Mouse (Mus musculus): Measurements from ENCODE around the gene Tuba3b. TPM values are rescaled to one million over a fixed set of nuclear protein-coding genes. Genes with fewer than 3 reads are reported as not detected.

The Tuba3b gene
- total RNA-seq (2018; cell fraction: chromatin; rRNA removed) = not detected
- not detected for total RNA-seq (2018; cell fraction: cytosol; rRNA removed)
- total RNA-seq (2018; cell fraction: nucleus; rRNA removed) = not detected
- not detected in 3 replicates for polyA plus RNA-seq (2018)

- Histone ChIP-seq H3K4me3 (ENCODE audit: inconsistent target) (no peak within 1 kb of the TSS), H3K36me3 (ENCODE audit: inconsistent target) (no peaks in the 10 kb centered on the region), H3K79me2 (ENCODE audit: inconsistent target) (no peaks in the 10 kb centered on the region), H3K27ac (no peak within 1 kb of the TSS)
- 93% methylated on average over 27 of the region's 31 CpGs for WGBS (ENCODE audit: missing documents)
These were observed at the start of gene Tuba3b for GRCm38 (mm10) chr6:145615666-145616210. TSS of gene Tuba3b (plus strand) at chr6:145615757.

DNA sequence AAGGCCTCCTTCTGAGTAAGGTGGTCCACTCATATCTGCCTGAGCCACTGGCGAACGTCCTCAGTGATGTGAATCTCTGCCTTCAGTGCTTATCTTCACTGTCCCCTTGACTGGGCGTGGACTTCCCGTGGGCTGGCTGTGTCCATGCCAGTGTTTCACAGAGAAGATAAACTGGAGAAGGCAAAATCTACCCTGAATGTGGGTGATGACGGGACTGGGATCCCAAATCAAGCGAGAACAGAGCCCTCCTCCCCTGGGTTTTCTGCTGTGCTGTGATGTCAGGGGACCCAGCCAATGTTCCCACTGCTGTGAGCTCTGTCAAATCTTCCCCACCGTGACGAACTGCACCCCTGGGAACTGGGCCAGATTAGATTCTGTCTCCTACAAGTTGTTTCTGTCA is 48.3 kb upstream of the Tuba3b start:
- 88% methylated on average over 8 of the region's 8 CpGs for WGBS (ENCODE audit: missing documents)

DNA sequence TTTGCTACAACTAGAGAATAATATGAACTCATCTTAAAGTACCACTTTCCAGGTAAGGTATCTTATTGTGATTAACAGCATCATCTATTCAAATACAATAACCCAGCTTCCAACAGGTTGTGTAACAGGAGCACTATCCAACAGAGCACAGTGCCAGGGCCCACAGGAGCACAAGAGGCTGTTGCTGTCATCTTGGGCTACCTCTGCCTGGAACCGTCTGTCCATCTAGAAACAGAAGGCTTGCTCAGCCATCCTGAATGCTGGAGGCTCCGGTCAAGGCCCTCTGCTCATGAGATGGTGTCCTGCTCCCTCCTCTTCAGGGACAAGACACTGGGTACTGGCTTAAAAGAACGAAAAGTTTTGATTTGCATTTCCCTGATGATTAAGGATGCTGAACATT is 47.7 kb upstream of the Tuba3b start:
- 89% methylated on average over 3 of the region's 3 CpGs for WGBS (ENCODE audit: missing documents)
- Histone ChIP-seq H3K4me3 (ENCODE audit: inconsistent target) (no peak overlapping the region), H3K27ac (no peak overlapping the region), H3K36me3 (ENCODE audit: inconsistent target) (no peaks in the 10 kb centered on the region), H3K79me2 (ENCODE audit: inconsistent target) (no peaks in the 10 kb centered on the region)

More for the DNA sequence above, 48.3 kb upstream of the Tuba3b start:
- no peaks in the 10 kb centered on the region for H3K79me2 ChIP-seq (ENCODE audit: inconsistent target)
- no peak overlapping the region for H3K27ac ChIP-seq
- no peaks in the 10 kb centered on the region for H3K36me3 ChIP-seq (ENCODE audit: inconsistent target)
- no peak overlapping the region for H3K4me3 ChIP-seq (ENCODE audit: inconsistent target)

- no peaks in the 10 kb centered on the region for H3K79me2 ChIP-seq (ENCODE audit: inconsistent target)
- 89% methylated on average over 3 of the region's 3 CpGs for WGBS (ENCODE audit: missing documents)
- no peak overlapping the region for H3K27ac ChIP-seq
- no peak overlapping the region for H3K4me3 ChIP-seq (ENCODE audit: inconsistent target)
- H3K36me3 ChIP-seq (ENCODE audit: inconsistent target) = no peaks in the 10 kb centered on the region
These were observed 46.9 kb upstream of the Tuba3b start for GRCm38 (mm10) chr6:145568701-145569100.

DNA sequence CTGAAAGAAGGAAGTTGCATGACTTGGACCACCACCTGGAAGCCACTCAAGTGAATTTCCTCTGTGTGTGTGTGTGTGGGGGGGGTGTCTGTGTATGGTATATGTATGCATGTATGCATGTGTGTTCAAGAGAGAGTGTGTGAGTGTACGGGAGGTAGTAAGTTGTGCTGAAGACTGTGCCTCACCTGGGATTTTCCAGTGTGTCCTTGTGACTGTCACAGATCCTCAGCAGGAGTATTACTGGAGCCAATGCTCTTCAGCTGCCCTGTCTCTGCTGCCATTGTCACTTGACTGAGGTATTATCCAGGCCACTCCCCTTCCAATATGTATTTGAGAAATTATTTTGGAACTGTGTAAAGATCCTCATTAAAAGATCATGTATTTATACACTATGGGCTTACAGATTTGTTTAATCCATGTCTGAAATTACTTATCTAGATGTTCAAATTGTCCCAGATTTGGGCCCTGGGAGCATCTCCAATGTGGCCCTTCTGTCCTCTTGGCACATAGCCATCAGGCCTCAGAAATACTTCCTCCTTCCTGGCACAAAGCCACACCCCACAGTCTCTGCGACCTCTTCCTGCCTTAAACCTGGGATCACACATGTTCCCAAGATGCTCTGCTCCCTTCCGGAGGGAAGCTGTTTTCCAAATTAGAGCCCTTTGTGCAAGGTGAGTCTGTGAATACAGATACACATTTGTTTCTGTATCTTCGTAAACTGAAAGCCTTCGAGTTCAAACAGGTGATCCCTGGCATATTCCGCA is 42.1 kb upstream of the Tuba3b start:
- Histone ChIP-seq H3K27ac (no peak overlapping the region), H3K4me3 (ENCODE audit: inconsistent target) (no peak overlapping the region), H3K36me3 (ENCODE audit: inconsistent target) (no peaks in the 10 kb centered on the region), H3K79me2 (ENCODE audit: inconsistent target) (no peaks in the 10 kb centered on the region)
- WGBS (ENCODE audit: missing documents) = 78% methylated on average over 5 of the region's 6 CpGs

- WGBS (ENCODE audit: missing documents) = 87% methylated on average over 4 of the region's 4 CpGs
- H3K27ac ChIP-seq = no peak overlapping the region
- H3K4me3 ChIP-seq (ENCODE audit: inconsistent target) = no peak overlapping the region
- no peaks in the 10 kb centered on the region for H3K36me3 ChIP-seq (ENCODE audit: inconsistent target)
- H3K79me2 ChIP-seq (ENCODE audit: inconsistent target) = no peaks in the 10 kb centered on the region
These were observed 38.8 kb upstream of the Tuba3b start for GRCm38 (mm10) chr6:145576762-145577161.

GRCm38 (mm10) chr6:145578457-145579185 is 36.9 kb upstream of the Tuba3b start:
- Histone ChIP-seq H3K36me3 (ENCODE audit: inconsistent target) (no peaks in the 10 kb centered on the region), H3K27ac (no peak overlapping the region), H3K79me2 (ENCODE audit: inconsistent target) (no peaks in the 10 kb centered on the region), H3K4me3 (ENCODE audit: inconsistent target) (no peak overlapping the region)
- 70% methylated on average over 10 of the region's 10 CpGs for WGBS (ENCODE audit: missing documents)

DNA sequence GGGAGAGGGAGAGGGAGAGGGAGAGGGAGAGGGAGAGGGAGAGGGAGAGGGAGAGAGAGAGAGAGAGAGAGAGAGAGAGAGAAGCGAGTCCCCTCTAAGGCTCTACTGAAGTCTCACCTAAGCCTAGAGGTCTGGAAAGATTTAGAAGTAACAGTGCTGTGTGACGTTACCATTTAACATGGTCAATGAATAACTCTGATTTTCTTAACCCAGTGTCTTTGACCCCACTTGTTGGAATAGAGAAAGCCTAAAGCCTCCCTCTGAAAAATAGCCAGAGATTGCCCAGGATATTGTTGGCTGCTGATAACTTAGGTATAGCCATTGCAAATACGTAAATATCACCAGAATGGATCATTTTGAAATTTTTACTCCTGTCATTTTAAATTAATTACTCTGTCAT is 35.8 kb upstream of the Tuba3b start:
- no peaks in the 10 kb centered on the region for H3K79me2 ChIP-seq (ENCODE audit: inconsistent target)
- H3K27ac ChIP-seq = no peak overlapping the region
- no peak overlapping the region for H3K4me3 ChIP-seq (ENCODE audit: inconsistent target)
- 95% methylated on average over 2 of the region's 3 CpGs for WGBS (ENCODE audit: missing documents)
- H3K36me3 ChIP-seq (ENCODE audit: inconsistent target) = no peaks in the 10 kb centered on the region

DNA sequence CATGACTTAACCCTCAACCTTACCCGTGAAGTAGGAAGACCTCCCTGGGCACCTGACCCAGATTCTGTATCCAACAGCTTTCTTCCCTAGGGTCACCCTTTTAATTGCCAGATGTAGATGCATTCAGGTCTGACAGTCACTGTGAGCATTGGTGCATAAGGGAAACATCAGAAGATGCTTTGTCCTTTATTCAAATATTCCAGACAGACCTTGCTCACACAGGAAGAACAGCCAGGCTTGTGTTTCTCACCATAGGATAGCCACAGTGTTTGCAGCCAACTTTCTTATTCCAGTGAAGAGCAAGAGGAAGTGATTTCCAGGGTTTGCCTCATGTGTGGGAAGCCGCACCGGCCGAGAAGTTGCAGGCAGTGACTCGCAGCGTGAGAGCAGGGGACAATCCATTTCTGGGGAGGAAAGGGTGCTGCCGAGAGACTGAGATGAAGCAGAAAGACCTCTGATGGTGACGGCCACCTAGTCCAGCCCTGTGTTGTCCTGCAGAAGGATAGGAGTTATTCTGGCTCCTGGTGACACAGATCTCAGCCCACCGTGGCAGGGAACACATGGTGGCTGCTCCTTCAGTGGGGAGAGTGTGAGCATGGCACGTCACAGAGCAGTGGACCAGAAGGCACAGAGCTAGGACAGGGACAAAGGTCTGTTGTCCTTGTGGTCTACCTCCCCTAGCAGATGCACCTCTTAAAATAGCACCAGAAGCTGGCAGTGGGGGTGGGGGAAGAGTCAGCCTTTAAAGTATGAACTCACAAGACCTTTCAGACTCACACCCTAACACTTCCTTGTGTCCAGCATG is 34.0 kb upstream of the Tuba3b start:
- Histone ChIP-seq H3K27ac (no peak overlapping the region), H3K4me3 (ENCODE audit: inconsistent target) (no peak overlapping the region), H3K36me3 (ENCODE audit: inconsistent target) (no peaks in the 10 kb centered on the region), H3K79me2 (ENCODE audit: inconsistent target) (no peaks in the 10 kb centered on the region)
- WGBS (ENCODE audit: missing documents) = 67% methylated on average over 10 of the region's 10 CpGs

DNA sequence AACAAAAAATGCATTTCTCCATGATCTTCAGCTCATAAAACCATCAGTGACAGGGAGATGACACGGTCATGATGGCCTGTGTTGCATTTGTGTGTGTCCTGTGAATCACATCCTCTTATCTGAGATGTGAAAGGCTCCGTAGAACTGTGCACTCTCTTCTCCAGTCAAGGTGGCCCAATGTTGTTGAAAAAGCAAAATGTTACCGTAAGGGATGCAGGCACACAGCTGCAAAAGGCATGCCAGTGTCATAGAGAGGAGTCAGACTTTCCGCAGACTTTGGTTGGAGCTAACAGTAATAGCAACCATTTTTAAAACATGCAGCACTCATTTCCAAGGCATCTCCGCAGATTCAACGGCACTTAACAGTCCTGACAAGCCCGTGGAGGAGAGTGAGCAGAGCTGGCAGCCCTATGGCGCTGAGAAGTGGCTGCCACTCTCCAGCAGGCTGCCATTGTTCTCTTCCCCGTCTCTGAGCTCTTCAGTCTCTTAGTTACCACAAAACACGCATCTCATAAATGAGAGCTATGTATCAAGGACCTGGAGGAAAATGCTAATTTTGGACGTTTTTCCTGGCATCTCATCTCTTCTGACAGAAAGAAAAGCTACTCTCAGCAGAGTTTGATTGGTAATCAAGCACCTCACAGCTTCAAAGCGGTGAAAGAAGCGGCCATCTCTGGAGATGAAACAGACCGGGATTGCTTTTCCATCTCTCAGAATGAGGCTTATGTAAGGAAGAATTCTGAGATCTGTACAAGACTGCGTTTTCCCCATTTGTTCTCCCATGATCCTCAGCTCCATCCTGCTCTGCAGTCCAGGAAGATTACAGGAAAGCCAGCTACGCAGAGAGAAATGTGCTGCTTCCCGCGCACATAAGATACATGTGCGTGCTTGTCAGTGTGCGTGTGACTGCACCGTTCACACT is 30.2 kb upstream of the Tuba3b start:
- WGBS (ENCODE audit: missing documents) = 93% methylated on average over 21 of the region's 21 CpGs
- H3K4me3 ChIP-seq (ENCODE audit: inconsistent target) = no peak overlapping the region
- no peaks in the 10 kb centered on the region for H3K79me2 ChIP-seq (ENCODE audit: inconsistent target)
- no peak overlapping the region for H3K27ac ChIP-seq
- no peaks in the 10 kb centered on the region for H3K36me3 ChIP-seq (ENCODE audit: inconsistent target)

DNA sequence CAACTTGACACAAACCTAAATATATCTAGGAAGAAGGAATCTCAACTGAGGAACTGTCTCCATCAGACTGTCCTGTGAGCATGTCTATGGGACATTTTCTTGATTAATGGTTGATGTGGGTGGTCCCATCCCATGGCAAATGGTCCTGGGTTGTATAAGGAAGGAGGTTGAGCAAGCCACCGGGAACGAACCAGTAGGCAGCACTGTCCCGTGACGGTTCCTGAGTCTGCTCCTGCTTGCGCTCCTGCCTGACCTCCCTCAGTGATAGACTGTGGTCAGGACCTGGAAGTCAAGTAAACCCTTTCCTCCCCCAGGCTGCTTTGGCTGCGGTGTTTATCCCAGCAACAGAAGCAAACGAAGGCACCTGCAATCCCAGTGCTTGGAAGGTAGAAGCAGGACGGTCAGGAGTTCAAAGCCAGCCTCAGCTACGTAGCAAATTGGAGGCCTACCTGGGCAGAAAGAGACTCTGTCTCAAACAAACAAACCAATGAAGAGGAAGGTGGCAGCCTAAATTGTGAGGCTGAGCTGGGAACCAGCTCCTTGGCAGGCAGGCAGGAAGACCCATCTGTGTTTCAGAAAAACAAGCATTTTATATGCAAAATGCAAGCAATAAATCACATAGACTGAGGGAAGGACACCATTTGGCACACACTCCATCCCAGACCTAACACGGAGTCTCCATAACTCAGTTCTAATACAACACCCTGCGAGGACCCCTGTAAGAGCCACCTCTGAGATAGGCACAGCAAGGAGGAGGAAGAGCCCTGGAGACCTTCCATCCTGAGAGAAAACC is 24.9 kb upstream of the Tuba3b start:
- H3K27ac ChIP-seq = no peak overlapping the region
- 87% methylated on average over 11 of the region's 11 CpGs for WGBS (ENCODE audit: missing documents)
- H3K4me3 ChIP-seq (ENCODE audit: inconsistent target) = no peak overlapping the region
- no peaks in the 10 kb centered on the region for H3K36me3 ChIP-seq (ENCODE audit: inconsistent target)
- H3K79me2 ChIP-seq (ENCODE audit: inconsistent target) = no peaks in the 10 kb centered on the region

DNA sequence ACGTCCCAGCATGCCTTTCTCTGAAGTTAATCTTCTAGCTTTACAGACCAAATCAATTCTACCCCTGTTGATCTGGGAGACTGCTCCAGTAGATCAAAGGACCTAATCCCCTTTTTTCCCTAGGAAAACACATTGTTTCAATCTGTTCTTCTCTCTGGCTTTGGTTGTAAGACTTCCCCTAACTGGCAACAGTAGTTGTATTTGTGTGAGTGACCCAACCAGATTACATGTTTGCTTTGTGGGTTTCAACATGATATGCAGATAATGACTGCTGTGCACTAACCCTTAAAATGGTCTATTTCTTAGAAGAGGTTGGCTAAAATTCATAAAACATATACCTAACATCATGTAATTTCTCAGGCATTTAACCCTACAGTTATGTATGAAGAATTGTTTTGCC is 24.0 kb upstream of the Tuba3b start:
- no peak overlapping the region for H3K4me3 ChIP-seq (ENCODE audit: inconsistent target)
- no peak overlapping the region for H3K27ac ChIP-seq
- 100% methylated on average over 1 of the region's 1 CpGs for WGBS (ENCODE audit: missing documents)
- H3K36me3 ChIP-seq (ENCODE audit: inconsistent target) = no peaks in the 10 kb centered on the region
- H3K79me2 ChIP-seq (ENCODE audit: inconsistent target) = no peaks in the 10 kb centered on the region

- no peaks in the 10 kb centered on the region for H3K79me2 ChIP-seq (ENCODE audit: inconsistent target)
- 76% methylated on average over 6 of the region's 6 CpGs for WGBS (ENCODE audit: missing documents)
- no peaks in the 10 kb centered on the region for H3K36me3 ChIP-seq (ENCODE audit: inconsistent target)
- no peak overlapping the region for H3K27ac ChIP-seq
- H3K4me3 ChIP-seq (ENCODE audit: inconsistent target) = no peak overlapping the region
These were observed 23.5 kb upstream of the Tuba3b start for GRCm38 (mm10) chr6:145592036-145592435.
